Mouse (Mus musculus) kidney, adult 2 months (tissue): ENCODE results near the gene Tmem232.

ENCODE experiments used
- CTCF ChIP-seq: fragments of 200-500 bp; conservative IDR thresholded peaks from 2 replicates; pipeline ENCODE4 v1.5.1; 2011; ENCODE audit warnings: low read depth, mild to moderate bottlenecking, control low read depth, low read length, moderate library complexity, mixed read lengths; ENCODE audit not compliant: insufficient read depth, insufficient read length
- POLR2A ChIP-seq: fragments of 200-500 bp; IDR thresholded peaks from one replicate; pipeline ENCODE4 v1.6.1; 2011; ENCODE audit warnings: low read depth, low read length, control low read depth

- TF ChIP-seq CTCF = no peak
- no peak for TF ChIP-seq POLR2A
These were observed 13.1 kb downstream of the Tmem232 start for GRCm38 (mm10) chr17:65527529-65527928.
